Mouse (Mus musculus) frontal cortex, postnatal 14 days (tissue): Measurements from ENCODE around the gene Mob4.
"Not testable (repeated sequence)": the region's sequence is repeated elsewhere in the genome, so short reads cannot be mapped to it uniquely, and the experiment has no call there.

Experiments used
- DNase-seq, 2 experiments: peaks; one replicate each; pipeline ENCODE4 v3.0.0; 2022; ENCODE audit warnings: low spot score in 2 of 2

The Mob4 gene

DNA sequence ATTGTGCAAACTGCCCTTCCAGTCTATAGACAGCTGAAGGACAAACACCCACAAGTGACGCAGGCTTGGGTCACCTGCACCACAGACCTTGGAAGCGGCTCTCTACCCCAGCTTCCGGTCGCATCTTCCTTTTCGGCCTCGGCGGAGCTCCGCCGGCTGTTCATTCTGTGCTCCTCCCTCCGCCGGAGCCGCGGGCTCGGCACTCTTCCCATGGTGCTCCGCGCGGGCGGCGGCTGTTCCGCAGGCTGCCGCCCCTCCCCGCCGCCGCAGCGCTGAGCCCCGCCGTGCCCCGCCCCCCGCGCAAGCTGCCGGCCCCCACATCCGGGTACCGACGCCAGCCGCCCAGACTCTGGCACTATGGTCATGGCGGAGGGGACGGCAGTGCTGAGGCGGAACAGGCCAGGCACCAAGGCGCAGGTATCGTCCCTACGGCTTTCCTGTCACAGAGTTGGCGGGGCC is at the start of gene Mob4:
Mob4 (plus strand) TSS at position 289 of the 459 bp plus-strand sequence.
- DNase-seq, result peak; percentile 81 to 86

DNA sequence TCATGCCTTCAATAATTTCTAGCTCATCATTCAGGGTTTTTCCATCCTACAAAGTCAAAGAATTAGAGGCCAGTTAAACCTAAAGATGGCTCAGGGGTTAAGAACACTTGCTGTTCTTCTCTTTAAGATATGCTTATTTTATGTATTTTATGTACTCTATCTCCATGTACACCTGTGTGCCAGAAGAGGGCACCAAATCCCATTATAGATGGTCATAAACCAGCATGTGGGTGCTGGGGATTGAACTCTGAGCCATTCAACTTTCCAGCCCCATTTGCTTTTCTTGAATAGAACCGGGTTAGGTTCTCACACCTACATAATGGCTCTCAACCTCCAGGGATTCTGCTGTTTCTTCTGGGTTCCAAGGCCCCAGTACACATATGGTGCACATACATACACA is 48.9 kb upstream of the Mob4 start:
- no peak for DNase-seq

DNA sequence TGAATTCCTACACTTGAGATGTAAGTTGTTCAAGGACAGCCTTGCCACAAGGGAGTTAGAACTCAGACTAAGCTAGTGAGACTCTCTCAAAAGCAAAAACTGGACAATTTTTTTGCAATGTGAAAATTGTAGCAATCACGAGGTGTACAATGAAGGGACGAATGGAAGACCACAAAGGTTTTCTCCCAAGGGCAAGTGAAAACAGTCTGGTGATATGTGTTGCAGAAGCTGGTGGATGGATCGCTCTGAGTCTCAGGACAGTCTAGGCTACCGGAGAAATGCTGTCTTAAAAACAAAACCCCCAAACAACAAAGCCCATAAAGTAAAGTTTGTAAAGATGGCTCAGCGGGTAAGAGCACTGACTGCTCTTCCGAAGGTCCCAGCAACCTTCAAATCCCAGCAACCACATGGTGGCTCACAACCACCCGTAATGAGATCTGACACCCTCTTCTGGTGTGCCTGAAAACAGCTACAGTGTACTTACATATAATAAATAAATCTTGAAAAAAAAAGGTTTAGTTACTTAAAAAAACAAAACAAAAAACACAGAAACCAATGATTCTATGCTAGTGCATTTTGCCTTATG is 45.2 kb upstream of the Mob4 start:
- DNase-seq, result no peak

DNA sequence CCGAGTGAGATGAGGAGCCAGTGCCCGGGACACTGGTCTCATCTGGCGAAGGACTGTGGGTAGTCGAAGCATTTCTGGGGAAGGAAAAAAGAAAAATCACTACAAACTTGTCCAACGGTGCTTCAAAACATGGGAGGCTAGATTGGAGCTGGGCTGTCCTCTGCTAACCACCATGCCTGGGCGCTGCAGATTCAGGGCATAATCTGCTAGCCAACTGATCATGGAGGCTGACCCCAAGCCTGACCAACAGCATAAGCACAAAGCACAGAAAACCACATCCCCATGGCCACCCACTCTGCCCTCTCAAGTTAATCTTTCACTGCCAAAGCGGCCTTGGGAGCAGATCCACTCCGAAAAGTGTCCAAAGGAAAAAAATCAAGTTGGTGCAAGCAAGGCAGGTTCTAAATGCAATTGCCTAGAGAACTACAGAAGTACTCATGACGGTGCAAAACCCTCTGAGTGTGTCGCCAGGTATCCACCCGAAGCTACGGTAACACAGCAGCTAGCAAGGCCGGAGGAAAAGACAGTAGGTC is 44.1 kb upstream of the Mob4 start:
- no peak for DNase-seq

DNA sequence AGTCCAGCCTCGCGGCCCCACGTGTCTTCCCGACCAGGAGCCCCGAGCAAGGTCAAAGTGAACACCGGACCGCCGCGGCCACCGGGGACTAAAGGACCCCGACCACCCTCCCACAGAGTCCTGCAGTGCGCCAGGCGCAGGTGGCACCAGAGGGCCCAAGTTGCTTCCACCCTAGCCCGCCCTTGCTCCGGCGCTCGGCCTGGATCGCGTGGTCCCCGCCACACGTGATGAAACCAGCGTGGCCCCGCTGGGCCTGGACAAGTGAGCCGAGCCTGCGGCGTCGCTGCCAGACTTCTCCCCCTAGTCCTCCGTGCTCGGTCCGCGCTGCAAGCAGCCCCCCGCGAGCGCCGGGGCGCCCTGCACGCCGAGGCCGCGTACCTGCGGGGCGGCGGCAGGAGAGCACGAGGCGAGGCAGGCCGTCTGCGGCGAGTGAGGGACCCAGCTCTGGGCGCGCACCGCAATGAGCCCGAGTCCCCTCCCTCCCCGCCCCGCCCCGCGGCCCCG is 43.6 kb upstream of the Mob4 start:
- peak in 1 of 2 experiments; percentile 64 for DNase-seq

DNA sequence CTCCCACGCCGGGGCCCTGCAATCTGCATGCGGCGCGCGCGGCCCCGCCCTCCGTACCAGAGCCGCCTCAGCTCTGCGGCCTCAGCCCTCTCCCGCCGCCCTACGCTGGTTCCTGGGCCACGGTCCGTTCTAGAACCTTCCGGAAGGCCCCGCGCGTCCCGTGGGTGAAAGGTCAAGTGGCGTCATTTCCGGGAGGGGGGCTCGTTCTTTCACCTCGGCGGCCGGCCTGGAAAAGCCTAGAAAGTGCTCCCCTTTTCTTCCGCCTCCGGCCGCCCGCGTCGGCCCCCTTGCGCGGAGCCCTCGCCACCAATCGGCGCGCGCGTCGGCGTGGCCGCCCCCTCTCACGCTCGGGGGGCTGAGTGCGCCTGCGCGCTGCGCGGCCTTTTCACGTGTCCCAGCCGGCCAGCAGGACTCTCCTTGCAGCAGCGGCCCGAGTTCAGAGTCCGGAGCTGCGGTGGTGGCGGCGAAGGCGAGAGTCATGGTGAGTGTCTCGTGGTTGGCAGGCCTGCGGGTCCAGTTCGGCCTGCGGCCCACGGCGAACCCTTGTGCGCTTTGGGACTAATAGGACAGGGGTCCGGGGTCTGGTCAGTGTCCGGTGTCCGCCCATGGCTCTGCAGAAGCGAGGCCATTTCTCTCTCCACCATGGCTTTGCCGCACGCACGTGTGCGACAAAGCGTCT is 43.0 kb upstream of the Mob4 start, which contains the start of the genes Hspe1 and Hspd1:
Hspe1 (plus strand) TSS at position 201 of the 679 bp plus-strand sequence.
Hspd1 (minus strand) TSS at position 312 of the 679 bp plus-strand sequence.
- peak; percentile 97 for DNase-seq

DNA sequence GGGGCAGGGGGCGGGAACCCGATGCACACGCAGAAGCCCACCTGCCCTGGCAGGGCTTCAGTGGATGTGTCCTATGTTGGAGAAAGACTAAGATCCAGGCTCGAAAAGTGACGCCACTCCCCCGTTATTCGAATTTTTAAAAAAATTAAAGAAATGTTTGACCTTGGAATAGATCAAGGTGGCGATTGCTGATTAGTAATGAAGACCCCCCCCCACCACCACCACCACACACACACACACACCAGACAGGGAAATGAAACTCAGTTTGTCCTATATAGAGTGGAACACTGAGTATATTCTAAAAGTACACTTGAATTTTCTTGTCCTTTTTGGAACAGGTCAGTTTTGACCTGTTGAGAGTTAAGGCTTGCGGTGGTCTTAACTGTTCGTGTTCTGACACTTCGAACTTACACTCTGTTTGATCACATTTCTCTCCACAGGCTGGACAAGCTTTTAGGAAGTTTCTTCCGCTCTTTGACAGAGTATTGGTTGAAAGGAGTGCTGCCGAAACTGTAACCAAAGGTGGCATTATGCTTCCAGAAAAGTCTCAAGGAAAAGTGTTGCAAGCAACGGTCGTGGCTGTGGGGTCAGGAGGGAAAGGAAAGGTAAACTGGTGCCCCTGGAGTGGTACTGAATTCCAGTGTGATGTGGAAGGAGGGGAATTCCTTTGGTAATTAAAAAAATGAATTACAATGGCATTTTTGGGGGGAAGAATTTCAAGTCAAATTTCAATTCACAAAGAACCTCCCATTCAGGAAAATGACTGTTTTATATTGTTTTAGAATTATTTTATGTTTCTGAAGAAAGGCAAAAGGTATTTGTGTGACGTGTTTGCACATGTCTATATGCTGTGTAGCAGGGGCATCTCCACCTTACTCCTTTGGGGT is 42.2 kb upstream of the Mob4 start:
- no peak for DNase-seq

DNA sequence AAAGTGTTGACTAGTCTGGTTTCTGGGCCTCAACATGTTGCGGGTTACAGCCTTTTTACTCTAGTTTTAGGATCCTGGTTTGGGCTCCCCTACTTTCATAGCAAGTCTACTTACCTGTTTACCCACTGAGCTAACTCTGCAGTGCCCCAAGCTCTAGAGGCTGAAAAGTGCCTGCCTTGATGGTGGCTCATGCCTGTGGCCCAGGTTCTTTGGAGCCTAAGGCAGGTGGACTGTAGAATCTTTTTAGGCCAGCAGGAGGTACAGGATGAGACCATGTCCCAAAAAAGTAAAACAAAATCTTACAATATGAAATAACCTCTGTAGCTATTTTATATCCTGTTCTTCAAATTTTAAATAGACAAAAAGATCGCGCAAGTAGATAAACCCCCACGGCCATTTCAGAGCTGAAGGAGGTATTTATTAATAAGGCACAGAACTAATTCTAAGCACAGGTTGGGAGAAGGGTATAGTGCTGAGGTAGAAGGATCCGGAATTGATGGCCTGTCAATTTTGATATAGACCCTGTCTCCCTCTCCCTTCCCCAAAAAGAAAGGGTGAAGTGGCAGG is 41.5 kb upstream of the Mob4 start:
- DNase-seq, result no peak

DNA sequence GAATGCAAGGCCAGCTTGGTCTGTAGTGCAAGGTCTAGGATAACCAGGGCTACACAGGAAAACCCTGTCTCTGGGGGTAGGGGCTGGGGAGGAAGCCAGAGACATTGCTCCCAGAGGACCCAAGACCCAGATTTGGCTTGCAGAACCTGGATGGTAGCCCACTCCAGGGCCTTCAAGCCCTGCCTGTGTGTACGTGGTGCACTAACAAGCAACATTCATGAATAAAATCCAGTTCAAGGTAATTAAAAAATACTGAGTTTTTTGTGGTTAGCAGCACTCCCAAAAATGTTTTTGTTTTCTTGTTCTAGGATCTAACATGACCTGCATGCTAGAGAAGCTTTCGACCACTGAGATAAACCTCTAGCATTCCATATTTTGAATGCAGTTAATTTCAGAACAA is 39.0 kb upstream of the Mob4 start:
- DNase-seq, result no peak

DNA sequence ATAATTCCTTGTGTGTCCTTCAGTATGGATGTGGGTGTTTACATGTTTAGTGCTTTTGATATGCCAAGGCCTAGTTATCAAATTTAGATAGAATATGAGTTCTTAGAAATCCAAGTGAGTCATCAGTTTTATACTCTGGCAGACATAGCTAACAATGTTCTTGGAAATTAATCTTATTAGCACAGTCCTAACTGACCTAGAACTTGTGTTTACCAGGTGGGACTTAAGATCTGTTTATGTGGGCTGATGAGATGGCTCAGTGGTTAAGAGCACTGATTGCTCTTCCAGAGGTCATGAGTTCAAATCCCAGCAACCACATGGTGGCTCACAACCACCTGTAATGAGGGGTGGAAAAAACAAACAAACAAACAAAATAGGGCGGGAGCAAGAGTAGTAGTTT is 38.6 kb upstream of the Mob4 start:
- DNase-seq, result no peak

DNA sequence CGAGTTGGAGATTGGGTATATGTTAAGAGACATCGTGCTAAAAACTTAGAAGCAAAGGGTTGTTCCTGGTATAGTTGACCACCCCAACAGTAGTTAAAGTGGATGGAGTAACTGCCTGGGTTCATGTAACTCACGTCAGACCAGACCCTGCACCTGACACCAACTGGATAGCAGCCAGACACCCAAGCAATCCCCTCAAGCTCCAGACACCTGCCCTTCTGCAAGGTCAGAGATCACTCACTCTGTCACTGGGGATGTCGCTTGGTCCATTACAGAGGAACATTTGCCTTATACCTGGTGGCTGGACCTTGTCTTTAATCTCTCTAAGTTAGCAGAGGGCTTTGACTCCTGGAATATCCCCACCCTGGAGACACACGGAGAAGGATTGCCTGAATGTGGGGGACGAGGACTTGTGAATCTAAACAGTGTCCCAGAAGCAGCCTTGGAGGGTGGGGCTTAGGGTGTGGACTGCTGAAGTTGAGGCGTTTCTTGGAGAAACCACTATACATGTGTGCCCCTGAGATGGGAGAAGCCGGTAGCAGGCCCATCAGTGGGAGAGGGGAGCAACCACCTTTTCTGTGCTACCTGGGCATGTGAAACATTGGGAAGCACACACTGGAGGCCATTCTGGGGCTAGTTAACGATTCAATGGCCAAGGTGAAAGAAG is 24.0 kb upstream of the Mob4 start:
- no peak for DNase-seq

DNA sequence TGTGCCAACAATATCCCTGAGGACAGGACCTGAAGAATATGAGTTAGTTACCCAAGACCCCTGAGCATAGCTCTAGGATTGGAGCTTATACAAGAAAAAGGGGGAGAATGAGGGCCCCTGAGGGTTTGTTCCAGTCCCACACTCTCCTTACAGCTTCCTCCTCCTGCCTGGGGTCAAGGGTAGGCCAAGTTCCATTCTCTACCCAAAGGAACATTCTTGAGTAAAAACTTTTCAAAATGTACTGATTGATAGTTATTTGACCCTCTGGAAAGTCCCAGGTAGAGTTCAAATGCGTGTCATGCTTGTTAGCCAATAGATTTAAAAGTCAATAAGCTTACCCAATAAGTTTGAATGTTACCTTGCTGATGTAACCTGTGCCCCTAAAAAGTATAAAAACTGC is 23.4 kb upstream of the Mob4 start:
- DNase-seq, result no peak

DNA sequence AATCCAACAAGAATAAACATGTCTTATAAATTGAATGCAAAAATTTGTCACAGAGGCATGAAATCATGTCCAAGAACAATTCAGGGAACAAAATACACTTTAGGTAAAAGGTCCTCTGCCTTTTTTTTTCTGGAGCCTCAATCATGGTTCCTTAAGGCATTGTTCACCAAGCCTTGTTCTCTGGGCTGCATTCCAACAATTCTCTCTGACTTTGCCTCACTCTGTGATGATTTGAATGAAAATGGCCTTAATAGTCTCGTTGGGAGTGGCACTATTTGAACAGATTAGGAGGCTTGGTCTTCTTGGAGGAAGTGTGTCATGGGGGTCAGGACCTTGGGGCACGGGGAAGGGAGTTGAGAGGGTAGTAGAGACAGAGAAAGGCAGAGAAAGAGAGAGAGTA is 22.6 kb upstream of the Mob4 start:
- DNase-seq, result no peak

DNA sequence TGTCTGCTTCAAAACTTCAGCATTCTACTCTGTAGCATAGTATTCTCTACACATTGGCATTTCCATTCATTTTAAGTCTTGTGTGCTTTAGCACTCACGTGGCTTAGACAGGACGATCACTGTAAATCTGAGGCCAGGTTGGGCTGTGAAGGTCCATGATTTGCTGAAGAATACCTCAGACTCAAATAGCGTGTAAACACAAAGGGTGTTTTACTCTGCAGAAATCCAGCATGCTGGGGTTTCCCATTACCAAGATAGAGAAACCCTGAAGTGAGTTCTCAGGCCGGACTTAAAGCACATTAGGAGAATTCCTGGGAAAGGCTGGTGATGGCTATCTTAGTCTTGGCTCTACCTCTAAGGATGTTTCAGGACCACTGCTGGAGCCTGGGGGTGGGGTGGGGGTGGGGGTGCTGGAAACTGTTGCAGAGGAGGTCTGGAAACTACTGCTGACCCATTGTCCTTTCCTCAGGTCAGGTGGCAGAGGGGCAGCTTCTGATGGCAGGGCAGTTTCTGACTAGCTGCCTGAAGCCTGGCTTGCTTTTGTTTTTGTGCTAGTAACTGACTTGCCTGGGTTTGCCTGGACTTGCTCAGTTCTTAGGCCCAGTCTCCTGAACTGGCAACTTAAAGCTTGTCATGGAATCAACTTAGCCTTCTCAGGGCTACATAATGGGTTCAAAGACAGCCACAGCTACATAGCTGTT is 21.8 kb upstream of the Mob4 start:
- DNase-seq, result no peak

DNA sequence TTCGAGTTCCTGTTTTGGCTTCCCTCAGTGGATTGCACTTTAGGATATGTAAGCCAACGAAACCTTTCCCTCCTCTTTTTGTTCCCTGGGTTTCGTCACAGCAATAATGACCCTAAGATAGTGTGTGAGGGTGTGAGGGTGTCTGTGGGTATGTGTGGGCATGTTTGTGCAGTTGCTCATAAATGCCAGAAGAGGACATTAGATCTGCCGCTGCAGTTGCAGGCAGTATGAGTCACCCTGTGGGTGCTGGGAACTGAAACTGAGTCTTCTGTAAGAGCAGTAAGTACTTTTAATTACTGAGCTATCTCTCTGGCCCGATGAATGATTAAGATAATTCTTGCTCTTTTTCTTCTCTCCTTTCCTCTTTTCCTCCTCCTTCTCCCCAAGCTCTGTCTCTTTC is 8.0 kb upstream of the Mob4 start:
- no peak for DNase-seq

DNA sequence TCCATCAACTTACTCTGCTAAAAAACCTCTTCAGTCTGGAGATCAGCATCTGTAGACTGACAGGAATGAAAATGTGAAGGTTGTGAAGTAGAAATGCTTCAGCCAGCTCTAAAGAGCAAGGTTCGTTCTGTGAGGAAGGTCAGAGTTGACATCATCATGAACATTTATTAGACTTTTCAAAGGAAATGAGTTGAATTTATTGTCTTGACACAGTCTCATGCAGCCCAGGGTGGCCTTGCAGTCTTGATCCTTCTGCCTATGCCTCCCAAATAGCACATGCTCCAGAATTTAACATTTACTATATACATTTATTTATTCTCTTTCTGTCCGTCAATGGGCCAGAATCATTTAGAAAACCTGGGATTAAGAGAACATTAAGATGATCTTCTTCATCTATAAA is 7.5 kb upstream of the Mob4 start:
- no peak for DNase-seq

DNA sequence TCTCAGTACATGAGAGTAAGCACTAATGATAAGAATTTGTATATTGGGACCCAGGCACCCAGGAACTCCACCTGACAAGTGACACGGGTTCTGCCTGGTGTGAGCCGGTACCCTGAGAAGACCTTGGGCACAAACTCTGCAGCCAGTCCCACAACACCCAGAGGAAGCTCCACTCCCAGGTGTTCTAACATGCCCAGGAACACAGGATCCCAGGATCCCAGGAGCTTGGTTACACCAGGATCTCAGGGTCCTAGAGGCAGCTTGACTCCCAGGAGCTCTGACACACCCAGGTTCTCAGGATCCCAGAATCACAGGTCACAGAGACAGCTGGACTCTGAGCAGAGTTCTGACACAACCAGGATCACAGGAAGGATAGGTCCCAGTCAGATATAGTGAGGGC is 6.9 kb upstream of the Mob4 start:
- DNase-seq, result not testable (repeated sequence)

DNA sequence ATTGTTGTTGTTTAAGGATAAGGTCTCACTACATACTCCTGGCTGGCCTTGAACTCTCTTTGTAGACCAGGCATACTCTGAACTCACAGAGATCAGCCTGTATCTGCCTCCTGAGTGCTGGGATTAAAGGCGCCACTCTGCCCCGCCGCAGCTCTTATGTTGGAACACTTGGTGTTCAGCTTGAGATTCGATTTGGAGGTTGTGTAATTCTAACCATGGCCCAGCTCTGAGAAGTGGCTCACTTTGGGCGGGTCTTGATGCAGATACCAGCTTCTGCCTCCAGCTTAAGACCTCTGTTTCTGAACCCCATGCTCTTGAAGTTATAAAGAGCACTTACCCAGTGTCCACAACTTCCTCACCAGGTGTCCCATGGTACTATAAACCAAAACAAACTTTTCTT is 1.3 kb upstream of the Mob4 start:
- DNase-seq, result no peak

DNA sequence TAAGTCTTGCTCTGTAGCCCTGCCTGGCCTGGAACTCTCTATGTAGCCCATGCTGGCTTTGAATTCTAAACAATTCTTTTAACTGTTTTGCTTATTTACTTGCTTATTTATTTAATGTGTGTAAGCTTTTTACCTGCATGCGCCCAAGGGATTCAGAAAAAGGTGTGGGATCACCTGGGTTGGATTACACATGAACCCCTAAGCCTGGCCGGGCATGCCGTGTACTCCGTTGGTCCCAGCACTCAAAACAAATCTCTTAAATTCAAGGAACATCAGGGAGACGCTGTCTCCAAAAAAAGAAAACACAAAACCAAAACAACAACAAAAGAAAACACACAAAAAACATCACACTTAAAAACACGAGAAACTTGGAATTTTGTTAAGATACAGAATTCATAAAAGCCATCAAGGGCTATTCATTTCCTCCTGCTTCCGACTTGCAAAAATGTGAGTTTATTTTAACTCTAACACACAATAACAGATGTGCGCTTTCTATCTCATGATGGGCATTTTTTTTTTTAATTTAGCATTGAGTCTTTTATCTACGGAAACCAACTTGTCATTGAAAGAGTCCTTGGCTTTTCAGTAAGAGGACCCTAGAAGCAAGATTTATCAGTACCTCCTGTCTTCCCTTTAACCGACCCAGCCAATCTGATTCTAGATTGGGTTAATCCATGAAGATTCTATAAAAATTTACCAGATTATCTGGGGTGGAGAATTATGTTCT is 678 bp upstream of the Mob4 start:
- DNase-seq, result no peak
